Mouse (Mus musculus) brain, embryonic 18.5 days (tissue): ENCODE results near the gene 9530002B09Rik.

Experiments used
- DNase-seq: peaks from one replicate; pipeline ENCODE4 v3.0.0-alpha.2; 2012; ENCODE audit warnings: low read depth, low spot score

Gene 9530002B09Rik

GRCm38 (mm10) chr4:122688975-122689374 is at the start of gene 9530002B09Rik:
9530002B09Rik (plus strand) TSS chr4:122689275.
- DNase-seq: no peak
